Mouse (Mus musculus): ENCODE measurements around the gene Arhgap15.

DNA sequence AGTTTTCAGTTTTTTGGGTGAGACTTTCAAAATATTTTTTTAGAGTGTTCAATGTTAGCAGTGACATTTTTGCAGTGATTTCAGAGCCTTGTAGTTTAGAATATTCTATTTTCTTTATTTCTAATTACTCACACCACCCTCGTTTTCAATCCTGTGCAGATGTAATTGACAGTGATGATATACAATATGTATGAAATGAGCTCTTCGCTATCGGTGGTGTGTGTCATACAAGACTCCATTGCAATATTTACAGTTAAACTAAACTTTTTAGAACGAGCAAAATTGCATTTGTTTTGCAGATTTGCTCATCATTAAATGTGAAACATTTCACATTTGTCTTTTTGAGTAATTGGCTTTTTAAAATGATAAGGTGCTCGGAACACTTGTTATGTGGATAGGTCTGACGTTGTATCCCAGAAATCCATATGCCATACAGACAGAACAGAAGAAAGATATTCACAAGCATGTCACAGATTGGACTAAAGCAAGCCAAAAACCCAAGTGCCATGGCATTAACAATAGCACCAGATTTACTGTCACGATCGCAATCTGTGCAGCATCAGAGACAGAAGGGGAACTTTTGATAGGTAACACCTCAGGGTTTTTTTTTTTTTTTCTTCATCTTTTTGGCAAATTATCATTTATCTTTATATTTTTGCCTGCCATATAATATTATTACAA, 280.6 kb downstream of the Arhgap15 start:
- TF ChIP-seq CTCF (IDR thresholded peaks at IDR 0.05; ENCODE audit: insufficient read depth, low read depth, low read length), result no peak
- TF ChIP-seq POLR2A (IDR thresholded peaks at IDR 0.05; ENCODE audit: insufficient read depth, low read depth, low read length), result no peak
